Mouse (Mus musculus): ENCODE data around the gene Ccdc82. TPM values are rescaled to one million over a fixed set of nuclear protein-coding genes. Genes with fewer than 3 reads are reported as not detected.

Ccdc82 gene
- total RNA-seq, 2 experiments from 2014 or later = 9.9 to 10.1 TPM

DNA sequence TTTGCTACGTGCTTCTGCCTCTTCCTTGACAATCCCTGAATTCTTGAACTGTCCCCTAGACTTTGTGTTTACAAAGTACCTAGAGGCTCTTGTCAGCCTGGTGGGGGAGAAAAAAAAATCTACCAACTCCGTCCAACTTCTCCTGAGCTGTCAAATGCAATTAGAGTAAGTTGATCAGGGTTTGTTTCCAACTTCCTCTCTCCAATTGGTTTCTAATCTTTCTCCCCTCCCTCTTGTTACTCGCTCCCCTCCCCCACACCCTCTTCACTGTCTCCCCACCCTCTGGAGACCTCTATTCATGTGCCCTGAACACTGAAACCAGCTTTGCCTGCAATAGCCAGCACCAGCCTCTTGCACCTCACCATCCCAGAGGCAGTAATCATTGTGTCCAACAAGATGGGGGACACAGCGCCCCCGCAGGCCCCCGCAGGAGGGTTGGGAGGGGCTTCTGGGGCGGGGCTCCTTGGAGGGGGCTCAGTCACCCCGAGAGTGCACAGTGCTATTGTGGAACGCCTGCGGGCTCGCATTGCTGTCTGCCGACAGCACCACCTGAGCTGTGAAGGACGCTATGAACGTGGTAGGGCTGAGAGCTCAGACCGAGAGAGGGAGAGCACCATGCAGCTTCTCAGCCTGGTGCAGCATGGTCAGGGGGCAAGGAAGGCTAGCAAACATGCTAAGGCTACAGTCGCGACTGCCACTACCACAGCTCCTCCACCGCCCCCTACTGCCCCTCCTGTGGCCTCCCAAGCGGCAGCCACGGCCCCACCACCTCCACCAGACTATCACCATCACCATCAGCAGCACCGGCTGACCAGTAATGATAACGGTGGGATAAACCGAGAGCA, 51.1 kb downstream of the Ccdc82 start, which contains the start of gene Maml2:
Gene Maml2, plus strand, starts transcription at position 290 of the 845 bp plus-strand sequence.
- peak; percentile 71 to 73 for DNase-seq
- intact Hi-C loops (cut with DNase I) = loop anchor here (1.0 to 5.0 kb wide), 6 partner anchors 53 to 529 kb away; partner anchors contain the start of genes Cep57, Fam76b and Jrkl

DNA sequence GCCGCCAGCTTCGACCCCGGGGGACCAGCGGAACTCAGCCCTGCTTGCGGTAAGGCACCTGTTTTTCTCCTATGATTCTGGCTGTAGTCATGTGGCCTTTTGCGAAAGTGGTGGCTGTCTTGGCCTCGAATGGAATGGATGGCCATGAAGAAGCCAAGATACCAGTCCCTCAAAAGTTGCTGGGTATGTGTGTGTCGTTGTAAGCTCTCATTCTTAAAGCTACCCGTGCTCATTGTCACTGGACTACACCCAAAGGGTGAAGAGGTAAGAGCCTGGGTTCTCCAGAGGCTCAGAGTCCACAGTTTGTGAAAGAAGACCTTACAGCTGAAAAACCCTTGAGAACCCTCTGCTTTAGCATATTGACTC, 51.7 kb downstream of the Ccdc82 start:
- intact Hi-C loops (cut with DNase I) = loop anchor here (5.0 kb wide), 4 partner anchors 144 to 529 kb away; partner anchors contain the start of genes Cep57 and Fam76b
- DNase-seq = no peak

DNA sequence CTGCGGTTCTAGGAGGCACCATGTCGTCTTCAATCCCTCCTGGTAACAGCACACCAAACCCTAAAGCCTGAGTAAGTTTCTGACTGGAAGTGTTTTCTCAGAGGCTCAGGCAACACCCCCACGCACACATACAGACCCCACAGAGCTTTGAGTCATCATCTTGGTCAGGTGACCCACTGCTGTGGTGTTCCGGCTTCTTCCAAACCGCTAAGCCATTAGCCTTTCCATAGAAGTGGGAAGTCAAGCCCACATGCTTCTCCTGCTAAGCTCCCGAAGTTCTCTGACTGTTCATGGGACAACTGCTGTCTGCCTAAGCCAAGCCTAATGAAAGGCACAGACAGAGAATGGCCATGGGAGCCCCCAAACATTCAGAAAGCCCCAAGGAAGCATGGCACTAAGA, 52.4 kb downstream of the Ccdc82 start:
- intact Hi-C loops (cut with DNase I) = loop anchor here (5.0 kb wide), 4 partner anchors 143 to 528 kb away; partner anchors contain the start of genes Cep57 and Fam76b
- DNase-seq = peak; percentile 25 to 41

DNA sequence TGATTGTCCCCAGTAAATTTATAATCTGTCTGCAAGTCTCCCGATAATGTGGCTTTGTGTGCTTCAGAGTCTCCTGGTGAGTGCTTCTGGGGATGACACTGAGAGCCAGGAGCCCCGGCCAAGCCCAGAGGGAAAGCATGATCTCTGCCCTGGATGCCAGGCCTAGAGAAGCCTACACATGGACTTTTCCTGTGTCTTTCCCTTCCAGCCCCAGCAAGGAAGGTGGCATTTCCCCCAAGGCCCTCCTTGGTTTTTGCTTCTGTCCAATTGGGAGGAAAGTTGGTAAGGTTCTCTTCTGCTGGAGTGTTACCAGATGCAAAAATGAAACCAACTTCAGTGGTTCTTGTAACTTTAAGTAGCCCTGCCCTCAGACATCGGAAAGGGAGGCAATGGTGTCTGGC, 53.3 kb downstream of the Ccdc82 start:
- DNase-seq = peak; percentile 34 to 47
- intact Hi-C loops (cut with DNase I) = no loop called here

DNA sequence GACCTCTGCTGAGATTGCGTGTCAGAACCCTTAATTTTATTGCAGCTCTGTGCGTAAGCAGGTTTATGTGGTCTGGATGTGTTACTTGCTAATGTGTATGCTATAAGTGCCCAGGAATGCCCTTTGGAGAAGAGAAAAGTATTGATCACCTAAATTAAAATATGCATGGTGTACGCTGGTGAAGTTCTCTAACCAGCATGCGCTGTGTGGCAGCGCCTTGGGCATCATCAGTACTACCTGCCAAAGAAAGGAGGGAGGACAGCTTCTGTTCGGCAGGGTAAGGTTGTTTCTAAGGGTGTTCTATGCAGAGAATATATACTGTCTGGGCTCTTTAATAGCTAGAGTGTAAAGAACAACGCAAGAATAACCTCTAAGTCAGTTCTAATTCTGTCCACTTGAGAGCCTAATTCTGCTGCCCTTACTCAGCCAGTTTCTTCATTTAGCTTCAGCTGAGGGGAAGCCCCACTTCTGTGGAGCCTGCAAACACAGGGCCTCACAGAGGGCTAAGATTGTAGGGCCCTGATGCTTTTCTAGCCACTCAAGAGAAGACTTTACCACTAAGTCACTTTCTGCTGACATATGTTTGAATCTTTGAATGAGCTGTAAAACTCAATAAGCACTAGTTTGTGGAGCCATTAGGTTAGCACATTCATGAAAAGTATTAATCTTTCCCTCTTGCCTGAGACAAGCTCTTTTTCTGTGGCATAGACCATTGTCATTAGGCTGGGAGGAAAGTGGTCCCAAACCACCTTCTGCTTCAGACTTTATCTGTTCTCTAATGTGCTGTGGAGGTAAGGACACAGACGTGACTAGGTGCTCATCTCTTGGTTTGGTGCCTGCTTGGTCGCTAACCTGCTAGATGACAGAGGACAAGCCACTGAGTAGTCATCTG, 54.4 kb downstream of the Ccdc82 start:
- intact Hi-C loops (cut with DNase I) = no loop called here

DNA sequence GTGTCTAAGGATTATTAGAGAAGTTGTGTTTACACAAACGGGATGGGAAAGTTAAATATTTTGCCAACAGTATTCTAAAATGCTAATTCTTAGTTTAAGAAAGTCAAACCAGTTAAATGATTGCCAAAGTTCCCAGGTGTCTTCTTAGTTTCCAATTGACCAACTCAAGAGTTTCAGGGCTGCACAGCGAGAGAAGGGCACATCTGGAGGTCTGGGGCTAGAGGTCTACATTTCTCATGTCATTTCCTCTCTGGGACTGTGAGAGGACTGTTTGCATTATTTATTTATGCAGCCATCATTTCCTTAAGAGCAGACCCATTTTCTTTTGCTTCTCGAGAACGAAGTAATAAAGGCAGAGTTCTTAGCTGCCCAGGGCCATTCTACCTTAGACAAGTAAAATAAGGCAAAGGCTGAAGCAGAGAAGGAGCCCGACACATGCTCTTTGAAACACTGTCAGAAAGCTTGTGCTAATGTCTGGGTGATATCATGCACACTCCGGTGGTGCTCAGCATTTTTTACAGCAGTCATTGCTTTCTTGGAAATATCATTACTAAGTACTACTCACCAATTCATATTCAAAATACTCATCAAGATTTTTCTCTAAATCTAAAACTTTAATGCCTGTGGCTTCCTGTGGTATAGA, 55.5 kb downstream of the Ccdc82 start:
- intact Hi-C loops (cut with DNase I) = no loop called here

More for the DNA sequence above, 54.4 kb downstream of the Ccdc82 start:
- peak; percentile 30 to 32 for DNase-seq

DNA sequence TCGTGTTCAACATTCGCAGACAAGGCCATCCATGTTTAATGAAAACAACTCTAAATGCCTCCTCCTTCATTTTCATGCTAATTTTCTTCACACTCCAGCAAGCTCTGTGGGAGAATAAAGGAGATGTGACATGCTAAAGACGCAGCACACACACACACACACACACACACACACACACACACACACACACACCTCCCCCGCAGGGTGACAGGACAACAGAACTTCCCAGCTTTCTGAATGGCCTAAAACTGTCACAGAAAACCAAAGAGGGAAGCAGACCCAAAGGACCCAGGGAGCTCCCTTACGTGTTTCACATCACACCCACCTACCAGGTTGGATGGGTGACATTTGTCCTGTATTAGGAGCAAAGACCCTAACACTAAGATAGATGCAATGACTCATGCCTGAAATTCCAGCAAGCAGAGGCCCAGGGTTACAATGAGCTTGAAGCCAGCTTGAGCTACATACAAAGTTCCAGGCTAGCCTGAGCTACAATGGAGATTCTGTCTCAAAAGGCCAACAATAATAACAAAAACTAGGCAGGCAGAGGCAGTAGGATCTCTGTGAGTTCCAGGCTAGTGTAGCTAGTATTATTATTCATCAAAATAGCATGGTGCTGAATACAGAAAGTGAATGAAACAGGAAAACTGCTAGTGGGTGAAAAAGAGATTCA, 56.5 kb downstream of the Ccdc82 start:
- DNase-seq = no peak
- intact Hi-C loops (cut with DNase I) = no loop called here

More for the DNA sequence above, 55.5 kb downstream of the Ccdc82 start:
- no peak for DNase-seq

DNA sequence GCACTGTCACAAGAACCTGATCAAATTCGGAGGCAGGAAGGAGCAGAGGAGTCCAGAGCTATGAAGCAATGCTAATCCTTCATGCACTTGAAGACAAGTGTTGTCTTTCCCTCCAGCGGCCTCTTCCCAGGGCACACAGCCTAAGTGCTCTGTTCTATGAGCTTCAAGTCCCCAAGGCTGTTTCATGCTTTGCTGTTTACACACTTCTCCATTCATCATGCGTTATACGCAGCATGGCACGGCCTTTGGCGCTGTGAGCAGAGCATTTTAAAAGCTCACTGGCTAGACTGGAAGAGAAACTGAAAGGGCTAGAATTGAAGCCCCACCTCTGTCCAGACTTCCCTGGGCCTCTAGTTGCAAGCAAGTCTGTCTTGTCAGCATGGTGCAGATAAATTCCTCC, 57.2 kb downstream of the Ccdc82 start:
- intact Hi-C loops (cut with DNase I) = no loop called here
- peak; percentile 36 to 46 for DNase-seq

DNA sequence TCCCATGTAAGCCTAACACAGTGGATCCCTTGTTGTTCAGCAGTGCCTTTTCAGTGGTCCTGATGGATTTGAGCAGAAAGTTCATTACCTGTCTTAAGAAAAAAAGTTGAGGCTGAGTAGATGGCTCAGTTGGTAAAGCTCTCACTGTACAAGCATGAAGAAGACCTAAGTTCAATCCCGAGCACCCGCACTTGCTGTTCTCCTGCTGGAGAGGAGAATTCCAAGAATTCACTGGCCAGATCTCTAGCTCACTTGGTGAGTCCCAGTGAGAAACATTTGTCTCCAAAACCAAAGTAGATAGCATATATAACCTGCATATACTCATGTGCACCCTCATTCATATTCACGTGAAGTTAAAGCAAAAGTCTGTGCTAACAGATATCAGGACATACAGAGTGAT, 59.7 kb downstream of the Ccdc82 start:
- intact Hi-C loops (cut with DNase I) = no loop called here
- DNase-seq = no peak

DNA sequence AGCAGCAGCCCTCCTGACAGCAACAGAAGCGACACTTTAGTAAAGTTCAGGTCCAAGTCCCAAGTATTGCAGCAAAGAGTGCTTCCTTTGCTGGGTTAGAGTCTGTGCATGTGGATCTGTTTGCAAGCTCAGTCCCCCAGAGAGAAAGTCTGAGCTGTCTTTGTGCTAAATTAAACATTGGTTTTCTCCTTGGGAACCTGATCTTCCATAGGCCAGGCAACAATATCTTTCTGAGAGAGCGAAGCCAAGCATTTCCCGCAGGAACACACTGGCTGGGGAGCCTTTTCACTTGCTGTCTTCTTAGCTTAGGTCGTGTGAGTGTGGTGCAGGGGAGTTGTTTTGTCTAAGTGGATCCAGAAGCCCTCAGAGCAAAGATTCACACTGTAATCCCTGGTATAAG, 60.5 kb downstream of the Ccdc82 start:
- intact Hi-C loops (cut with DNase I) = no loop called here
- DNase-seq = no peak

DNA sequence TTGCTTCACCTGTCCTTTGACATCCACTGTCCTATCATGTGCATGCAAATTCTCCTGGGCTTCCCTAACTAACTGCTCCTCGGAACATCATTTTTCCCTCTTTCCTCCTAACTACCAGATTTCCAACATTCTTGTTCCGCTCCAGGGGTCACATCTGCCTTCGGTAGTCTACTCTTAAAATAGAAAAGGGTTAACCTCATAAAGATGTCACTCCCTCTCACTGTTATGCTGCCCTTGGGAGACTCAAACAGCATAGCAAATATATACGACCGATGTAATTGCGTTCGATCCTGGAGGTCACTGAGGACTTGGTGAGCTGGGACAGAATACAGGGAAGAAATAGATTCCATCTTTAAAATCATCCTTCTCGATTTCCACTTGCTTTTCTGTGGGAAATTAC, 62.0 kb downstream of the Ccdc82 start:
- DNase-seq = no peak
- intact Hi-C loops (cut with DNase I) = no loop called here

DNA sequence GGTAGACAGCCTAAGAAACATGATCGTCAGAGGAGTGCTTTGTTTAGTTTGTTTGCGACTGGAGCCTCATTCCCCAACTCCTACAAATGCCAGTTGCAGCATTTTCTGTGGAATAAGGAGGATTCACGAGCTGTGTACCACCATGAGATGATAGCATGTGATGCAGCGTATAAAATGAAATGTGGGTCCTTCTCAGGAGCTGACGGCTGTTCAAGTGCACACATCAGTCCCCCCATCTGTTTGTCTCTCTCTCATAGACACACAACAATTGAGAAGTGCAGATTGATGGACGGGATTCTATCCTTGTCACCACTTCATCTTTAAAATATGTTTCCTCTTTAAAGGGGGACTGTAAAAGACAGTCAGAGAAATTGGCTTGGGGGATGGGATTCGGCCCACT, 63.1 kb downstream of the Ccdc82 start:
- intact Hi-C loops (cut with DNase I) = no loop called here

DNA sequence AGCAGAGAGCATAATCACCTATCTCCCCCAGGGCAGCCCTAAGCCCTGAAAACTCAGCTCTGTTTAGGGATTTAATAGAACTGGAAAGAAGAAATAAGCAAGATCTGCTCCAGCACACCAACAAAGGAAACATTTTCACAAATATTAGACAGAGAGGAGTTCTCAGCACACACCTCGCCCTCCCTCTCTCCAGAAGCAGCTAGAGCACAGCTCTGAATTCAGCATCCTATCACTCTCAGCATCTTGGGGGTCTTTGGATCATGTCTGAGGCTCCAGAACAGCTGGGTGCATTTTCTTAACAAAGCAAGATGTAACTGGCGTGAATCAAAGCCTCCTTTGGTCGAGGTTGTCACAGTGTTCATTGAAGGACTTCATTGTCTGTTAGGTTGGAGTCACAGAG, 63.5 kb downstream of the Ccdc82 start:
- no peak for DNase-seq
- intact Hi-C loops (cut with DNase I) = no loop called here

More for the DNA sequence above, 63.1 kb downstream of the Ccdc82 start:
- no peak for DNase-seq

DNA sequence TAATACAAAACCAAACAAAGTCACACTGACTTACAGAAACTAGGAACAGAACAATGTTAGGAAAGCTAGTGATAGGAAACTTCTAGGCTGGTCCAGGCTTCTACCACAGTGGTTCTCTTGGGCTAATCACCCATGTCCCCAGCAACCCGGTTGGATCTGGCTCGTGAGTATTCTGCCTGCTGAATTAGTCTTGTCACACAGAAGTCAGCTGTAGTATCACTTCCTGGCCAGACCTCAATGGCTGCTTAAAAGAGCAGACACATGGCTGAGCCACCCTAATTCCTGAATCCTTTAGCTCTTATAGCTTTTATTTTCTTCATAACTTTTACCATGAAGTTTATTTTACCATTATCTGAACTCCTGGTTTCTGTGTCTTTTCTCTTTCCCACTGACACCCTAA, 64.3 kb downstream of the Ccdc82 start:
- intact Hi-C loops (cut with DNase I) = no loop called here
- no peak for DNase-seq

DNA sequence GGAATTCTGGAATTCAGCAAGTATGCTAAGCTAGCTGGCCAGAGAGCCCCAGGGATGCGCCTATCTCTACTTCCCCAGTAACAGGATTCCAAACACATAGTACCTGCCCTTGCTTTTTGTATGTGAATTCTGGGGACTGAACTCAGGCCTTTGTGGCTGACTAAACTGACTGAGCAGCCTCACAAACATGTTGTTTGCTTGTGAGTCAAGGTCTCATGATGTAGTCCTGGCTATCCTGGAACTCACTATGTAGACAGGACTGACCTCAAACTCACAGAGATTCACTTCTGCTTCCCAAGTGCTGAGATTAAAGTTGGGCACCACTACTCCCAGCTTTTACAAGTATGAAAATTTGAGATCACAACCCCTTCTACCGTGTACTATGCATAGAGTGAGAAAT, 67.2 kb downstream of the Ccdc82 start:
- intact Hi-C loops (cut with DNase I) = no loop called here
- DNase-seq = no peak

DNA sequence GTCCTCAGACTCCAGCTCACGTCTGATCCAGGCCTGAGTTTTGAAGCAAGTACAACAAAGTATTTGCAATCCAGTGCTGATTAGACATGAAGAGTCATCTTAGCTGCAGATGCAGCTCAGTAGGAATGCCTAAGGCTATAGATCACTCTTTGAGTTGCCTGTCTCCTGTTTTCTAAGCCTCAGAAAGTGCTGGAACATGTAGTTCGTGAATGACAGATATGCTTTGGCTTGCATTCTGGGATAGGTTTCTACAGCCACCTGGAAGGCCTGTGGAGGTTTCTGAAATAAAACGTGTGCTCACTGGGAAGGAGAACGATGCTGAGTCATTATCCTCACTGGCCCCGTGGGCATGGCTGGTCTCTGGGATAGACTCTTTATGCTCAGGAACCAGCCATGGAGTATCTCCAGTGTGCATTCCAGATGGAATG, 67.8 kb downstream of the Ccdc82 start:
- intact Hi-C loops (cut with DNase I) = no loop called here
- DNase-seq = no peak

DNA sequence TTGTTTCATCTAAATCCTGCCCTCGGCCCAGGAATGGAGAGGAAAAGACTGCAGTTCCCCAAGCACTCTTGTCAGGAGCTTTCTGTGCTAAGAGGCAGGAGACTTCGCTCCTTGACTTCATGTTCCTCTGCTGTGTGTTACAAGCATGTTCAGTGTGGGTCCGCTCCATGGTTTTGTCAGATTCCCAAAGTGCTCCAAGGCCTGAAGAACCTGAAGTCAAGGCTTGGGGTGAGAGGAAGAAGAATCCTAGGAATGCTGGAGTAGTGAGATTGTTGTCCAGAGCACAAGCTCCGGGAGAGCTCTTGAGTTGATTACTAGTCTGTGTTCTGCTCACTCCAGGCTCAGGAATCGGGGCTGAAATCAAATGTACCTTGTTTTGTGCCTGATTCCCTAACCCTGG, 68.6 kb downstream of the Ccdc82 start:
- DNase-seq = no peak

DNA sequence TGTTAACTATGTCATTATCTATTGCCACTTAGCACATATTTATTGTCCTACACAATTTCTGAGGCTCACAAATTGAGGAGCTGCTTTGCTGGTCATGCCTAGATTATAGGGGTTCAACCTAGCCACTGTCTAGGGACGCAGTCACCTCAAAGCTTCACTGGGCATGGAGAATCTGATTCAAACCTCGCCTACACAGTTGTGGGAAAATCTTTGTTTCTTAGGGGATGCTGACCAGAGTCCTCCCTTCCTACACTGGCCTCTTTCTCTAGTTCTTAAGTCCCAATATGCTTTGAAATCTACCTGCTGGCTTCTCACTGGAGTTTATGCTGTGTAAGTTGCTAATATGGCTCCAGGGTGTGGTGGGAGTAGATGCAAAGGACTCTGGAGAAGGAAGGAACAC, 72.8 kb downstream of the Ccdc82 start:
- intact Hi-C loops (cut with DNase I) = no loop called here

More for the DNA sequence above, 68.6 kb downstream of the Ccdc82 start:
- intact Hi-C loops (cut with DNase I) = no loop called here

DNA sequence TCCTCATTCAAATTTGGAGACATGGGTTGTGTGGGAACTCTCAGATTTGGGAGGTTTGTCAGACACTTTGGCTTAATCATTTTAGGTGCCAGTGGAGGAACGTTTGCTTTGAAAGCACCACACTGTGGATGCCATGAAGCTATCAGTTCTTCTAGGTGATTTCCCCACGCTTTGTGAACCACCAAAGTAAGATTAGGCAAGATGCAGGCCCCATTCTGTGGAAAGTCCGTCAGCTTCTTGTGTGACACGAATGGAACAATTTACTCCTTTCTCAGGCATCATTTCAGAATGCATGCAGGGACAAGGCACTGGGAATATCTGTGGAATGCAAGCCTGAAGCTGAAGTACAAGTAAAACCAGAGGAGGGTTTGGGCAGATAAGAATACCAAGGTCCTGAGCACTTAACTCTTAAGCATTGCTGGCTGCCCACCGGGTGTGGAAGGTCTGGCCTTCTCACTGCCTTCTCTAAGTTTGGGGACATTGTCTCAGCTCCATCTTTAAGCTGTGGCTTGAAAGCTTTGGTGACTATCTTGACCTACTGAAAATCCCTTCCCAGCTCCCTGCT, 74.1 kb downstream of the Ccdc82 start:
- intact Hi-C loops (cut with DNase I) = no loop called here

More for the DNA sequence above, 72.8 kb downstream of the Ccdc82 start:
- DNase-seq = no peak

DNA sequence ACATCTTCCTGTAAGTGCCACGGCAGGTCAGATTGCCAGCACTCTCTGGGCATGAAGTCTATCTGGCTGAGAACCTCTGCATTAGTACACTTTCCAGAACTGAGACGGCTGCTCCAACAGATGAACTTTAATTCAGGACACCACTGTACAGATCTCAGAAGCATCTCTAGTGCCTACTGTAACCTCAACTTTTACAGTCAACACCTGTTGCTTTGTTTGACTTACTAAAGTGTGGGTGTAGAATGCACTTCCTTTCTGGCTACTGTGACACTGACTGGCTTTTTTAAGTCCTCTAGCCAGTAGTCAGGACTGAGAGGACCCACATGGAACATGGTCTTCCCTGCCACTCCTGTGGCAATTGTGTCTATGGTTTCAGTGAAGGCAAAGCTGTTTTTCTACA, 76.3 kb downstream of the Ccdc82 start:
- no peak for DNase-seq
- intact Hi-C loops (cut with DNase I) = no loop called here

More for the DNA sequence above, 74.1 kb downstream of the Ccdc82 start:
- no peak for DNase-seq
